Mouse (Mus musculus): Measurements from ENCODE around the gene Iqch.
A peak's percentile ranks its signal among the peaks of the same experiment; 100 is the strongest.

Iqch gene

GRCm38 (mm10) chr9:63377270-63378142 lies 224.8 kb downstream of the Iqch start, which contains the start of gene Map2k5:
Gene Map2k5, minus strand, starts transcription at chr9:63377902.
- DNase-seq (ENCODE audit: extremely low read depth, low read depth) = peak; percentile 76

DNA sequence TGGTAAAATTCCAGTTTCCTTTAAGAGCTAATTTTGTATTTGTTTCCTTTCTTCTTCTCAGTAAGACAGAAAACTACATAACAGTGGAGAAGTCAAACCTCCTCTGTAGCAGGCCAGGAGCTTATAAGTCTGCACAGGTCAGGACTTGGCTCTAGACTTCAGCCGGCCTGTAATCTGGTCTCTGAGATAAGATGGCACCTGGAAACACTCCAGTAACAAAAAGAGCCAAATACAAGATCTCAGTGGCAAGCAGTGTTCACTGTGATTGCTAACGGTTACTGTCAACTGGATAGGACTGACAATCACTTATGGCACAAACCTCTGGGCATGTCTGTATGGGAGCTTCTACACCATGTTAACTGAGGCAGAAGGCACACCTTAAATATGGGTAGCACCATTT lies 229.0 kb downstream of the Iqch start:
- DNase-seq (ENCODE audit: extremely low read depth, low read depth) = no peak

GRCm38 (mm10) chr9:63372541-63372940 lies 229.8 kb downstream of the Iqch start:
- no peak for DNase-seq (ENCODE audit: extremely low read depth, low read depth)
